Mouse (Mus musculus) limb, embryonic 12.5 days (tissue): ENCODE results near the gene Rpl6. TPM values are rescaled to one million over a fixed set of nuclear protein-coding genes. Genes with fewer than 3 reads are reported as not detected.

Experiments
- ATAC-seq: fragments of 200-750 bp; cut with Nextera tagmentation; 2 replicates; pipeline ENCODE4 v1.8.0; 2017; ENCODE audit warnings: low read depth, moderate TSS enrichment; ENCODE audit not compliant: insufficient number of reproducible peaks, insufficient read depth, low FRiP score, low TSS enrichment
- H3K27ac ChIP-seq: fragments of 300-500 bp; sonication (generic); 2 replicates; pipeline ENCODE4 v1.5.1; 2016; ENCODE audit warnings: mild to moderate bottlenecking, moderate library complexity
- H3K27me3 ChIP-seq: fragments of 300-500 bp; sonication (generic); 2 replicates; pipeline ENCODE4 v1.6.1; 2016; ENCODE audit warnings: mild to moderate bottlenecking, moderate library complexity
- H3K36me3 ChIP-seq: fragments of 300-500 bp; sonication (generic); 2 replicates; pipeline ENCODE4 v1.6.1; 2016; ENCODE audit warnings: mild to moderate bottlenecking, moderate library complexity
- H3K4me1 ChIP-seq: fragments of 300-500 bp; sonication (generic); replicated peaks from 2 replicates; pipeline ENCODE4 v1.6.1; 2016
- H3K4me2 ChIP-seq: fragments of 300-500 bp; sonication (generic); 2 replicates; pipeline ENCODE4 v1.6.1; 2016; ENCODE audit warnings: mild to moderate bottlenecking, moderate library complexity
- H3K4me3 ChIP-seq: fragments of 300-500 bp; sonication (generic); replicated peaks from 2 replicates; pipeline ENCODE4 v1.5.1; 2016; ENCODE audit warnings: mild to moderate bottlenecking
- H3K9ac ChIP-seq: fragments of 300-500 bp; sonication (generic); replicated peaks from 2 replicates; pipeline ENCODE4 v1.6.1; 2016; ENCODE audit warnings: mild to moderate bottlenecking, moderate library complexity
- H3K9me3 ChIP-seq: fragments of 300-500 bp; sonication (generic); 2 replicates; pipeline ENCODE4 v1.6.1; 2016; ENCODE audit warnings: mild to moderate bottlenecking, moderate library complexity
- WGBS: fragments of 180-500 bp; shearing (Covaris S2); methylation state at CpG from one replicate; pipeline ENCODE4 v1.1.7; 2016; 5-methylcytosine and 5-hydroxymethylcytosine counted together
- polyA plus RNA-seq: library from polyadenylated mRNA; unstranded; fragments of >200 nt; fragmentation: Nextera tagmentation; extraction: Ambion mirVana; gene quantifications from 2 replicates; pipeline ENCODE4 v1.2.1, GENCODE M21; 2016

The Rpl6 gene
- 618 and 637 TPM in 2 replicates for polyA plus RNA-seq

GRCm38 (mm10) chr5:121204132-121205089 is at the start of gene Rpl6:
Gene Rpl6, plus strand, starts transcription at chr5:121204481.
- WGBS, result 2% methylated on average over 52 of the region's 52 CpGs
- Histone ChIP-seq H3K9me3 (no peaks in the 10 kb centered on the region), H3K4me2 (peak within 1 kb of the TSS; percentile 65), H3K4me1 (peaks cover 21% of the 10 kb centered on the region), H3K36me3 (peaks cover 40% of the 10 kb centered on the region), H3K27me3 (no peaks in the 10 kb centered on the region), H3K27ac (peak within 1 kb of the TSS; percentile 85), H3K9ac (peak within 1 kb of the TSS; percentile 99), H3K4me3 (peak within 1 kb of the TSS; percentile 96)
- ATAC-seq, result peak; percentile 89

DNA sequence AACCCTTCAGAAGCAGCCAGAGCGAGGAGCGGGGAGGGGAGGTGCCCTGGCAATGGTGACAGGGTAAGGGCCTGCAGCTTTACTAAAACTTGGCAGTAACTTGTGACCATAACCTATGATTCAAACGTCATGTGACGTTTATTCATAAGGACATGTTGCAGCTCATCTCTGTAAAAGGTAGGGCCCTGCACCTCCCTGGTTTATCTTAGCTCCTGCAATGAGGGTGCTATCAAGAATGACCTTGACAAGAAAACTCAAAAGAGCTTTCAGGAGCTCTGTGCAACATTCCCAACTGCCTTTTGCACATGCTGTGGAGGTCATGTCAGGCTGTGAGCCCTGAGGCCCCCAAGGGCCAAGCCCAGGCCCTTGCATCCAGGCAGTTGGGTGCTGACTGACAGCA is 48.2 kb upstream of the Rpl6 start:
- 93% methylated on average over 4 of the region's 4 CpGs for WGBS
- Histone ChIP-seq H3K4me1 (no peaks in the 10 kb centered on the region), H3K4me2 (no peak overlapping the region), H3K27ac (no peak overlapping the region), H3K27me3 (no peaks in the 10 kb centered on the region), H3K4me3 (no peak overlapping the region), H3K9ac (no peak overlapping the region), H3K36me3 (peaks cover 96% of the 10 kb centered on the region), H3K9me3 (no peaks in the 10 kb centered on the region)
- no peak for ATAC-seq

DNA sequence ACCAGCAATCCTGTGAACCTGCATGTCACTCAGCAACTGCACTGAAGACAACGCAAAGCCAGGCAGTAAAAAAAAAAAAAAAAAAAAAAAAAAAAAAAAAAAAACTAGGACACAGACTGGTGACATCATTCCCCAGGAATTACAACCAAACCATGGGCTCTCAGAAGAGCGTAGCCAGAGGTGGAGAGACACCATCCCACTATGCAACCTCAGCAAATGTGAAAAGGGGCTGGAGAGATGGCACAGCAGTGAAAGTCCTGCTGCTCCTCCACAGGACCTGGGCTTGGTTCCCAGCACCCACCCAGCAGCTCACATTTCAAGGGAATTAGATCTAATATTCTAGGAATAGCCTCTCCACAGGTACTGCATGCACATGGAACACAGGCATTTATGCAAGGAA is 47.3 kb upstream of the Rpl6 start:
- Histone ChIP-seq H3K9ac (no peak overlapping the region), H3K27me3 (no peaks in the 10 kb centered on the region), H3K36me3 (peaks cover 96% of the 10 kb centered on the region), H3K4me3 (no peak overlapping the region), H3K4me2 (no peak overlapping the region), H3K9me3 (no peaks in the 10 kb centered on the region), H3K4me1 (no peaks in the 10 kb centered on the region), H3K27ac (no peak overlapping the region)
- 66% methylated on average over 2 of the region's 2 CpGs for WGBS
- ATAC-seq, result no peak

- Histone ChIP-seq H3K9ac (no peak overlapping the region), H3K36me3 (peaks cover 96% of the 10 kb centered on the region), H3K4me2 (no peak overlapping the region), H3K27ac (no peak overlapping the region), H3K27me3 (no peaks in the 10 kb centered on the region), H3K9me3 (no peaks in the 10 kb centered on the region), H3K4me3 (no peak overlapping the region), H3K4me1 (no peaks in the 10 kb centered on the region)
- 95% methylated on average over 5 of the region's 5 CpGs for WGBS
- no peak for ATAC-seq
These were observed 46.8 kb upstream of the Rpl6 start for GRCm38 (mm10) chr5:121157489-121157888.

- no peak for ATAC-seq
- Histone ChIP-seq H3K27me3 (no peaks in the 10 kb centered on the region), H3K4me2 (no peak overlapping the region), H3K4me1 (no peaks in the 10 kb centered on the region), H3K27ac (no peak overlapping the region), H3K36me3 (peaks cover 97% of the 10 kb centered on the region), H3K4me3 (no peak overlapping the region), H3K9me3 (no peaks in the 10 kb centered on the region), H3K9ac (no peak overlapping the region)
- WGBS, result 89% methylated on average over 7 of the region's 7 CpGs
These were observed 45.3 kb upstream of the Rpl6 start for GRCm38 (mm10) chr5:121158966-121159365.

DNA sequence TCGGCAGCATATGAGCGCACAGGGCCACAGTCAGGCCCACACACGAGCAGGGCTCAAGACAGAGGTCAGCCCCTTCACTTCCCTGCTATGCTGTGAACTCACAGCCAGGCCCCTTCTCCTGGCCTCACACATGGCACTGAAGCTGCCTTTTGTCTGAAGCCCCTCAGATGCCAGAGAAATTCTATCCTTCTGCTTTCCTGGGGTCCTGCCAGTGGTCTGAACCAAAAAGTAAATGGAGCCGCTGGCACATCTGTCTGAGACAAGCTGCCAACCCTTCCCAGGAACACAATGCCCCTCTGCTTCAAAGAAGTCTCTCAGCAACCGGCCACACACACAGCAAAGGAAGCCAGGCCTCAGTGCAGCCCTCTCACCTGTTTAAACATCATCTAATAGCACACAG is 42.0 kb upstream of the Rpl6 start:
- Histone ChIP-seq H3K9me3 (no peaks in the 10 kb centered on the region), H3K27ac (no peak overlapping the region), H3K4me2 (no peak overlapping the region), H3K4me1 (no peaks in the 10 kb centered on the region), H3K27me3 (no peaks in the 10 kb centered on the region), H3K36me3 (peaks cover 100% of the 10 kb centered on the region), H3K9ac (no peak overlapping the region), H3K4me3 (no peak overlapping the region)
- WGBS, result 88% methylated on average over 5 of the region's 5 CpGs
- ATAC-seq, result no peak

- Histone ChIP-seq H3K4me2 (no peak overlapping the region), H3K9ac (no peak overlapping the region), H3K4me1 (no peaks in the 10 kb centered on the region), H3K9me3 (no peaks in the 10 kb centered on the region), H3K27me3 (no peaks in the 10 kb centered on the region), H3K36me3 (peaks cover 100% of the 10 kb centered on the region), H3K4me3 (no peak overlapping the region), H3K27ac (no peak overlapping the region)
- WGBS, result 93% methylated on average over 7 of the region's 7 CpGs
- ATAC-seq, result no peak
These were observed 41.4 kb upstream of the Rpl6 start for GRCm38 (mm10) chr5:121162923-121163322.

DNA sequence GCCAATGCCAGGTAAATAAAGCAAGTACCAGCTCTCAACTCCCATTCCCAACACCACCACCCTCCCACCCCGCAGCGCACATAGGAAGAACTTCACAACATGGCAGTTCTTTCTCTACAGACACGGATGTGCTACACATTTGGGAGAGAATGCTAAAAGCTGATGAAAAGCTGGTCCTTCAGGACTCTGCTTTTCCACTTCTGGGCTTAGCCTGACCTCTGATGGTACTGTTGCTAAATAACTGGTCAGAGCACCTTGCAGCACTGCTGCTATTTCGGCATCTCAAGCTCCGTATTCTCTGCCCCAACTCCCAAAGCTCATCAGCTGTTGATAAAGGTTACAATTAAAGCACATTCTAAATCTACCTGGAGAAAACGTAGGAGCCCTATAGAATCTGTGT is 37.4 kb upstream of the Rpl6 start:
- Histone ChIP-seq H3K36me3 (peaks cover 91% of the 10 kb centered on the region), H3K27me3 (no peaks in the 10 kb centered on the region), H3K4me3 (no peak overlapping the region), H3K4me2 (no peak overlapping the region), H3K27ac (no peak overlapping the region), H3K9ac (no peak overlapping the region), H3K4me1 (no peaks in the 10 kb centered on the region), H3K9me3 (no peaks in the 10 kb centered on the region)
- ATAC-seq, result no peak
- 96% methylated on average over 6 of the region's 6 CpGs for WGBS

- Histone ChIP-seq H3K9ac (no peak overlapping the region), H3K4me3 (no peak overlapping the region), H3K27me3 (no peaks in the 10 kb centered on the region), H3K27ac (no peak overlapping the region), H3K4me2 (no peak overlapping the region), H3K4me1 (no peaks in the 10 kb centered on the region), H3K36me3 (peaks cover 74% of the 10 kb centered on the region), H3K9me3 (no peaks in the 10 kb centered on the region)
- ATAC-seq, result no peak
- 88% methylated on average over 2 of the region's 2 CpGs for WGBS
These were observed 34.7 kb upstream of the Rpl6 start for GRCm38 (mm10) chr5:121169588-121169987.

DNA sequence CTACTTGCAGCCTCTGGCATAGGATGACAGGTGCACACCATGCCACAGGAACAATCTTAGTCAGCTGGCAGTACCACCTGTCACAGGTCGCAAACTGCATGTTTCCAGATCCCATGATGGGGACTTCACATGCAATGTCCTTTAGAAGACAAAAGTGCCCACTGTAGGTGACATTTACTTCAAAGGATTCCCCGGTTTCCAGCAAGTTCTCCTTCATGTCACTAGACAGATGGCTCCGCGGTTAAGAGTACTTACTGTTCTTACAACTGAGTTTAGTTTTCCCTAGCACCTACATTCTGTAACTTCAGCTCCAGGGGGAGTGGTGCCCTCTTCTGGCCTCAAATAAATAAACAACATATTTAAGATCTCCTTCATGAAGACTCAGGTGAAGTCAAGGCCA is 31.4 kb upstream of the Rpl6 start:
- H3K36me3 ChIP-seq, result peaks cover 43% of the 10 kb centered on the region
- no peaks in the 10 kb centered on the region for H3K4me1 ChIP-seq
- H3K27ac ChIP-seq, result no peak overlapping the region
- no peak for ATAC-seq
- H3K9me3 ChIP-seq, result no peaks in the 10 kb centered on the region
- WGBS, result 88% methylated on average over 4 of the region's 4 CpGs
- H3K9ac ChIP-seq, result no peak overlapping the region
- H3K4me2 ChIP-seq, result no peak overlapping the region
- no peaks in the 10 kb centered on the region for H3K27me3 ChIP-seq
- H3K4me3 ChIP-seq, result no peak overlapping the region

DNA sequence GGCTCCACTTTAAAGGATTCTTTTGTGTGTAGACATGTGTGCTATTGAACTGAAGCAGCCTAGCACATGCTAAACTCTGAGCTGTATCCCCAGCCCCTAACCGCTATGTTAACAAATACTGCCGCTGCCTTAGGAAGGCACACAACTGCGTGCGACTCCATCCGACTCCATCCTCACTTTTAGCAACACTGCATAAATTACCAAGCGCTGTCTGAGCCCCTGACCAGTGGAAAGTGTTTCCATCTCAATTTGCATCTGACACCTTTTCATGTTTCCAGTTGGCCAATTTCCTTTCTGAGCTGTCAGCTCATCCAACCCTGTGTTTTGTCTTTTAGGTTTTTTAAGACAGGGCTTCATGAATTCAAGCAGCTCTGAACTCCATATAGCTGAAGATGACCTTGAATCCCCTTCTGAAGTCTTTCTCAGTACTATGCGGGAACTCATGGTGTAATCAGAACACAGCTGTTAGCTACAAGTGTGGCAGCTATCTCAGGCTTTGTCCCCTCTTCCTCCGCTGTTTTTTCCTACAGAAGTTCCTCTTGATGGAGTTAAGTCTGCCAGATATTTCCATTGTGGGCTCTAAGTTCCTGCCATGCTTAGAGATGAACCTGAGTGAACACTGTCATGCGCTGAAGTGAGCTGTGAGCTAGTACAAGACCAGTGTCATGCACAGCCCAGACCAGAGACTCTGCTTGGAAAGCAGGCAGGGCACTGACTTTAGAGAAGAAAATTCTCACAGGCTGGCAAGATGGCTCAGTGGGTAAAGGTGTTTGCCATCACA is 25.0 kb upstream of the Rpl6 start:
- Histone ChIP-seq H3K4me2 (no peak overlapping the region), H3K27me3 (no peaks in the 10 kb centered on the region), H3K4me3 (no peak overlapping the region), H3K9ac (no peak overlapping the region), H3K27ac (no peak overlapping the region), H3K36me3 (peaks cover 5% of the 10 kb centered on the region), H3K4me1 (0 out of 2 replicates have a peak, but pooled peaks cover 5% of the 10 kb centered on the region), H3K9me3 (no peaks in the 10 kb centered on the region)
- WGBS, result 73% methylated on average over 9 of the region's 9 CpGs
- ATAC-seq, result no peak
